Mouse (Mus musculus) urinary bladder, postnatal 4 days (tissue): ENCODE measurements around the gene Rbms3.
A peak's percentile ranks its signal among the peaks of the same experiment; 100 is the strongest.

ENCODE experiments used
- DNase-seq, 2 experiments: peaks; one replicate each; pipeline ENCODE4 v3.0.0; 2021 to 2022; ENCODE audit warnings: low spot score in 2 of 2

The Rbms3 gene

DNA sequence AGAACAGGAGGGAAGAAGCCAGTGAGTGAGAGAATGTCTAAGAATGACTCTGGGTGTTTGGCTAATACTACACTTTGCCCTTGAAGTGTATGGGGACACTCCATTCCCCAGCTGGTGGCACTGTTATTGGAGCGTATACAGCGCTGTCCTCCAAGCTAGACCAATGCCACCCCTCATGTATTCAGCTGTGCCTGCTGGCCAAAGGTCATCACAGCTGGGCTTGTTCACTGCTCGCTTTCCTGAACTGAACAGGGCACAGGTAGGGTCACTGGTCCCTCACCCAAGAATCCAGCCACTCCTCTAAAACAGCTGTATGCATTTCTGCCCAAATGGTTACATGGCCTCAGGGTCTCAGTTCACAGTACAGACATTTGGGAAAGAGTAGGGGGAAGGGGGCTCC, 253.9 kb downstream of the Rbms3 start:
- DNase-seq = no peak

DNA sequence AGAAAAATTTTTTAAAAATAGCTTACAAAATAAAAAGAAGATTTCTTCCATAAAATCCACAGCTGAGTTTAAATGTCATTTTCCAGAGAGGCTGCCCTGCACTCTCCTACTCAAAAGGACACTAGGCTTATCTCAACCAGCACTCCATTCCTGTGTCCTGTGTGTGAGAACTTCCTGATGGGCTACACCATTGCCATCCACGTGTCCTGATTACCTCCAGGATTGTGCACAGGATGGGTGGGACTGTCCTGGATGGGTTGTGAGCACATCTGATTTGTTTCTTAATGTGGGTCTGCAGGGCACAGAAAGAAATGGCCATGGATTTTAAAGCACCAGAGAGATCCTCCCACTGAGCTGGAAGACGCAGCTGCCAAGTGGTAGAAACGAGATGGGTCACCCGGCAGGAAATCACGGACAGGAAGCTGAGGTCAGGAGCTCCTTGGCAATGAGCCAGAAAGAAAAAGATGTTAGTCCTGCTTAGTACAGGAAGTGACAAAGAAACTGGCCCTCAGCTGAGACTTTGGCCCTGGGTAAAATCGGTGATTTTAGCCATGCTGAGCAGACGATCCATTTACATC, 256.5 kb downstream of the Rbms3 start:
- DNase-seq = no peak

DNA sequence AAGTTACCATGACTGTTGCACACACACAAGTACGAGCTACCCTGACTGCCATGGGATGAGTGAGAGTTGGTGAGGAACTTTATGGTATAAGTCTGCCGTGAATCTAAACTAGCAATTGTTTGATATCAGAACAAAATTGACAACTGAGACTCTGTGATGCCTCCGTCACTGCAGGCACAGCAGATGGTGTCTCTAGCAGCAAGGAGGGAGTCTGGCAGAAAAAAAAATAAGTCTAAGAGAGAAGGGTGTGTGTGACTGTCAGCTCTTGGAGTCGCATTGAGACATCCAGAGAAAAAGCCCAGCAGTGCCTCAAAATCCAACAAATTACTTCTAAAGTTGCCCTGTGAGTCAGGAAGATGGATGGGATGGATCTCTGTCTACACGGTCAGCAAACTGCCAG, 257.7 kb downstream of the Rbms3 start:
- no peak for DNase-seq

DNA sequence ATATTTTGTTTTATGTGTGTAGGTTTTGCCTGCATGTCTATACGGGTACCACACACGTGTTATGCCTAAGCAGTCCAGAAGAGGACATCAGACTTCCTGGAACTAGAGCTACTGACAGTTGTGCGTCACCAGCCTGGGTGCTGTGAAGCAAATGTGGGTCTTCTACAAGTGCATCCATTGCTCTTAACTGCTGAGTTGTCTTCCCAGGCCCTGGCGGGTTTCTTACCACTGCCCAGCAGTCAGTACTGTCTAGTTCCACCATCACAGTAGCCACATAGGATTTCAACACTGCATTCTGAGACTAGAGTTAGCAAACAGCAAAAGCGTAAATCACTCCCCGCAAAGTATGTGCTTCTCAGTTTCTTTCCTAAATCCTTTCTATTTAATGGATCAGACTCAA, 259.6 kb downstream of the Rbms3 start:
- DNase-seq = no peak

GRCm38 (mm10) chr9:117368016-117368415, 261.7 kb downstream of the Rbms3 start:
- no peak for DNase-seq

- no peak for DNase-seq
These were observed 265.1 kb downstream of the Rbms3 start for GRCm38 (mm10) chr9:117364610-117365009.

DNA sequence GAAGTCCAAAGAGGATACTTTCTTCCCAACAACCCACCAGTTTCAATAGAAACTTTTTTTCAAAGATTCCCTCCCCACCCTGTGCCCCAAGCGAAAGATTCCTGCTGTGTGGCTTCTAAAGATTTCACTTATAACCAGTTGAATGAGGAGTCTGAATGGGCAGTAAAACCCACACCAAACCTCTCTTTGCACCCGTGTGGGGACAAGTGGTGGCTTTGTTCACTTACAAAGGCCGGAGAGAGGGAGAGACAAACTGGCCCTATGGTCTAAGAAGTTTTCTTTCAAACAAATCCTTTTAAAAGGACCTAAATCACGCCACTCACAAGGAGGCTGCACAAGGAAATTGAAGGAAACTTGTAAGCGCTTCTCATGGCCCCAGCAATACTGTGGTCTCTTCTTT, 268.3 kb downstream of the Rbms3 start:
- no peak for DNase-seq

DNA sequence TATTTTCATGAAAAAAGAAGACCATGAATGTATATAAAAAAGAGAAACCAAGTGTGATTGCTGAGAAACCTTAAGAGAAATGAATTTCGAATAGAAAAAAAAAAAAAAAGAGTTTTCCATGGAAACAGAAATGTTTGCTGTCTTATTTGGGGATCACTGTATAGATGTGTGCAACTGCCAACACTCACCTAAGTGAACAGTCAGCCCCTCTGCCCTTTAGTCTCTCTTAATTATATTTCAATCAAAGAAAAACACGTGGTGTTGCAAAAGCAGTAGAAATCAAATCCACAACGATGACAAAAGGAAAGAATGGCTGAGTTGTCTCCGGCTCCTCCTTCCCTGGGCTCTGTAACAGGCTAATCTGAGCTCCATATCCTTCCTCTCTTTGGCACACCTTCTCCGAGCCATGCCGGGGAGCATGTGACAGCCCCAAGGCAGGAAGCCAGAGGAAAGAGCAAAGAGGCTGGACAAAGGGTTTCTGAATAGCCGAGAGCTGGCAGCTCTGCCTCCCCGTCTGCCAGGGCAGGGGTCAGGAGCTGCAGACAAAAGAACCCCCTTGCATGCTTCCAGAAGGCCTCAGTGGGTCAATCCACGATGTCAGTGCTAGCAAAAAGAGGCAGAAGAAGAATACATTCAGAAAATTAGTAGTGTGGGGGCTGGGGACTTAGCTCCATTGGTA, 272.8 kb downstream of the Rbms3 start:
- peak in 1 of 2 experiments; percentile 47 for DNase-seq

DNA sequence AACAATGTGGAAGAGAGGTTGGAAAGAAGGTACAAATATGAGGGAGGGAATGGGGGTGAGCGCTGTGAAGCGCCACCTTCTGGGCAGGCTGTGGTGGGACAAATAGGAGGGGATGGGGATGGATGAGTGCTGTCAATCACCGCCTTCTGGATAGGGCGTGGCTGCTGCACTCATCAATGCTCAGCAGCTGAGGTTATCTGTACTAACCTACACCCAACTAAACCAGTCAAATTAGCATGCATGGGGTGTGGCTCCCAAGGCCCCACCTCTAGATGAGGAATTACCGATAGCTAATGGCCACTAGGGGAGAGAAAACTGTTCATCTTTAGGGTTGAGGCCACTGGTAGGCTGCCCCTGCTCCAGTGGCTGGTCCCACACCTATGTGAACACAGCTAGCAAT, 274.2 kb downstream of the Rbms3 start:
- no peak for DNase-seq

DNA sequence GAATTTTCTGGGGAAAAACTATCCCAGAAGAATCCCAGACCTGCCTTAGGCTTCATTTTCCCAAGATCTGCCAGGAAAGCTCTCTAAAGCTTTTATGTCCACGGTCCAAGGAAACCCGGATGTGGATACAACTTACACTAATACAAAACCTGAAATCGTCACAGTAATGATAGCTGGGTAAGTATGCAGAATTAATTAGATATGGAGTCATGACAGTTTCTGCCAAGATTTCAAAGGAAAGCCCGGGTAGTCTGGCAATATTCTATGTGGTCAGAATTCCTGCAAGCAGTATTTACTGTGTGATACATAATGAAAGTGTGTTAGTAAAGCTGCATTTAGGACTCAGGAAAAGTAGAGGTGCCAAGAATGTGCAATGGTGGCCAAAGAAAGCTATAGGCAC, 287.4 kb downstream of the Rbms3 start:
- DNase-seq = no peak

GRCm38 (mm10) chr9:117330681-117331080, 299.0 kb downstream of the Rbms3 start:
- DNase-seq = no peak

GRCm38 (mm10) chr9:117319271-117319670, 310.4 kb downstream of the Rbms3 start:
- DNase-seq = no peak

GRCm38 (mm10) chr9:117318461-117318860, 311.3 kb downstream of the Rbms3 start:
- DNase-seq = no peak

DNA sequence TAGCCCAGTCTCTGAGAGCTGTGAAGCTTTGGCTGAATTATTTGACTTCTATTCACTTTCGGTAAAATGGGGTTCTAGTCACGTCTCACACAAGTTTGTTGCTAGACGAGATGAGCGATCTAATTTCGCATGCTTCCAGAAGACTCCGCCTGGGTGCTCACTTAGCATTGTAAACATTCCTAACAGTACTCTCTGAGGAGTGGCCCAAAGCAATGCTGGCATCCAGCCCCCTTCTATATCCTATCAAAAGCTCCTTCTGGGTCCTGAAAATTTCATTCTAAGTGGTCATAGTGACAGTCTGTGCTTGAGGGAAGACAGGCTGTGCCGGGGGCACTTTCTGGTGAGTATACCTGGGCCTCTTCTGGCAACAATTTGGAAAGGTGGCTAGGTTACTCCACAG, 312.5 kb downstream of the Rbms3 start:
- no peak for DNase-seq

DNA sequence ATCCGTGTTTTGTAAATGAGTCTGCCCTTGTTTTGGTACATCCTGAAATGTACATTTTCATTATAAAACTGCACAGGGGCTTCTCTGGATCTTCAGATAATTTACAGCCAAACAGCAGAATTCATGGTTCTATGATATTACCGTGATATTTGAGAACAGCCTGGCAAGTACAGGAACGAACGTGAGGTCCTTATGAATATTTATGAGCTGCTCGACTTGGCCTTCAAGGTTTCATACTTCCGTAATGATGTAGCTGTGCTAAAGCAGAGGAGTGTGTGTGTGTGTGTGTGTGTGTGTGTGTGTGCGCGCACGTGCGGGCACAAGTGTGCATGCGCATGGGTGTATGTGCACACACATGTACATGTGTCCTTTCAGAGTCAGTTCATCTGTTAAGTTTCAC, 316.1 kb downstream of the Rbms3 start:
- DNase-seq = no peak

DNA sequence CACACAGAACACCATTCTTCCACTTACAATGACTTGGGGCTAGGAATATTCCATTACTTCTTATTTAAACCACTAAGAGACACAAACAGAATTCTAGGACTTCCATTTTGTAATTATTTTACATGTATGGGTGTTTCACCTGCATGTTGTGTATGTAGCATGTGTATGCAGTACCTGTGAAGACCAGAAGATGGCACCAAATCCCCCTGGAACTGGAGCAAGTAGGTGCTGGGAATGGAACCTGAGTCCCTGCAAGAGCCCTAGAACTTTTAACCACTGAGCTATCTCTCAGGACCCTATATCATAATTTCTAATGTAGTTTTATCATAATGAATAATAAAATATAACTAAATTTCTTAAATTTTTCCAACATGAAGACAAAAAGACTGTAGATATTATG, 319.9 kb downstream of the Rbms3 start:
- DNase-seq = no peak

GRCm38 (mm10) chr9:117298991-117299390, 330.7 kb downstream of the Rbms3 start:
- DNase-seq = no peak

DNA sequence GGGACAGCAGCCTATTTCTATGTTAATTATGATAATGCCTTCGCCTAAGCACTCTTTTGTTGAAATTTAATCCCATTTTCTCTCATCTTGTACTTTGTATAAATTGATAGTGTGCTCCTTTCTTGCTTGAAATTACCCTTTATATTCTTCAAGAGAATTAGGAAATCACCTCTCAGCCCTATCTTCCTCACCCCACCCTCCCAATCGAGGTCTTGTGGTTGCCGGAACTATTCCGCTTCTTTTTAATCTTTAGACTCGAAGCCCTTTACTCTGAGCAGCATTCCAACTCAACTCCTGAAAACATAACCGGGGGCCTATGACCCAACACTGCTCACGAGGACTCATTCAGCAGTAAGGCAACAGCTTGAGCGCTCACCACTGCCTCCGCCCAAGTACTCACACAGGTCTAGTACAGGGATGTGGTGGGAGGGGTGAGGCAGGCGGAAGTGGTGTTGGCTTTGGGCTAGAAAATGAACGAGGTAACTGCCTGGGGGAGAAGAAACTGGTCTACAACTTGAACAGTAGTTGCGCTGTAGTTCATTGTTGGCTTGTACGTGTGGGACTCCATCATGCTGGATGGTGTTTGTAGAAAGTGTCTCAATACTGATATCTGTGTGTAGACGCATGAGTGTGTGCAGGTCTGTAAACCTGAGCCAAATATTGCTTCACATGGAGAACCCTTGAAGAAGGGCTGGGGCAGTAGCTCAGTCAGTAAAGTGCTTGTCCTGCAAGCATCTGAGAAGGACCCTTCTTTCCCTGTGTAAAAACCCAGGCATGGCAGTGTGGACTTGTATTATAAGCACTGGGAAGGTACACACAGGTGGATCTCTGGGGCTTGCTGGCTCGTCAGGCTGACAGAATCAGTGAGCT, 331.8 kb downstream of the Rbms3 start:
- DNase-seq = no peak

- no peak for DNase-seq
These were observed 338.5 kb downstream of the Rbms3 start for GRCm38 (mm10) chr9:117291066-117291850.

DNA sequence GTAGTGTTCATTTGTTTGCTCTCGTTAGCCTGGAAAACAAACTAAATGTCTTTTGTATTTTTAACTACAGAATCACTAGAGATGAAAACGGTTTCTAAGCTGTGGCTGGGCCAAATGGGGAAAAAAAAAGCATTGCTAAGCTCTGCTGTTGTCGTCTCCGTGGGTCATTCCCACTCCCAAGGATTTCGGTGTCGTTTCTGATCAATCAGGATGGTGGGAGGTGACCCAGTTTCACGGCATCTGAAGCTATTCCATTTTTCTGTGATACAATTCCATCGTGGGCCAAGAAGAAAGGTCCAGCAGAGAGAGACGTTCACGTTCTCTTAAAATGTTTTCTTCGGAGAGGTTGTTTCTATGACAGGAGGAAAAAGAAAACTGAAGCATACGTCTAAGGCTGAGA, 354.9 kb downstream of the Rbms3 start:
- DNase-seq = no peak

- DNase-seq = no peak
These were observed 370.1 kb downstream of the Rbms3 start for GRCm38 (mm10) chr9:117259614-117260013.

- no peak for DNase-seq
These were observed 376.4 kb downstream of the Rbms3 start for GRCm38 (mm10) chr9:117253361-117253760.
